Mouse (Mus musculus): ENCODE measurements around the gene Pde4d. TPM values are rescaled to one million over a fixed set of nuclear protein-coding genes. Genes with fewer than 3 reads are reported as not detected.

Gene Pde4d
- polyA plus RNA-seq, 1 experiment from 2014 or later, result 12.4 TPM

- Histone ChIP-seq H3K9me3 (no peaks in the 10 kb centered on the region), H3K4me3 (no peak overlapping the region), H3K36me3 (no peaks in the 10 kb centered on the region), H3K4me1 (no peaks in the 10 kb centered on the region), H3K9ac (no peak overlapping the region), H3K27ac (no peak overlapping the region), H3K27me3 (replicated peaks) (no peaks in the 10 kb centered on the region), H3K4me2 (replicated peaks) (no peak overlapping the region)
- ATAC-seq (ENCODE audit: low FRiP score, low read depth), result no peak
- WGBS, result 80% methylated on average over 2 of the region's 2 CpGs
Observed at GRCm38 (mm10) chr13:109807036-109807435, 1357.3 kb downstream of the Pde4d start.

- H3K27me3 ChIP-seq (replicated peaks), result no peaks in the 10 kb centered on the region
- no peak for ATAC-seq (ENCODE audit: low FRiP score, low read depth)
- no peak overlapping the region for H3K27ac ChIP-seq
- no peak overlapping the region for H3K4me2 ChIP-seq (replicated peaks)
- no peak overlapping the region for H3K9ac ChIP-seq
- H3K36me3 ChIP-seq, result no peaks in the 10 kb centered on the region
- no peaks in the 10 kb centered on the region for H3K9me3 ChIP-seq
- no peaks in the 10 kb centered on the region for H3K4me1 ChIP-seq
- H3K4me3 ChIP-seq, result no peak overlapping the region
- WGBS, result 74% methylated on average over 3 of the region's 3 CpGs
Observed at GRCm38 (mm10) chr13:109807446-109807845, 1357.7 kb downstream of the Pde4d start.

- H3K36me3 ChIP-seq, result no peaks in the 10 kb centered on the region
- H3K4me2 ChIP-seq (replicated peaks), result no peak overlapping the region
- H3K9ac ChIP-seq, result no peak overlapping the region
- no peaks in the 10 kb centered on the region for H3K27me3 ChIP-seq (replicated peaks)
- H3K9me3 ChIP-seq, result no peaks in the 10 kb centered on the region
- WGBS, result 83% methylated on average over 6 of the region's 6 CpGs
- no peak overlapping the region for H3K27ac ChIP-seq
- H3K4me3 ChIP-seq, result no peak overlapping the region
- ATAC-seq (ENCODE audit: low FRiP score, low read depth), result no peak
- no peaks in the 10 kb centered on the region for H3K4me1 ChIP-seq
Observed at GRCm38 (mm10) chr13:109808039-109808438, 1358.3 kb downstream of the Pde4d start.

GRCm38 (mm10) chr13:109808946-109809345 lies 1359.2 kb downstream of the Pde4d start:
- Histone ChIP-seq H3K4me3 (no peak overlapping the region), H3K27me3 (replicated peaks) (no peaks in the 10 kb centered on the region), H3K36me3 (no peaks in the 10 kb centered on the region), H3K9me3 (no peaks in the 10 kb centered on the region), H3K4me1 (no peaks in the 10 kb centered on the region), H3K9ac (no peak overlapping the region), H3K4me2 (replicated peaks) (no peak overlapping the region), H3K27ac (no peak overlapping the region)
- WGBS, result 96% methylated on average over 6 of the region's 7 CpGs
- no peak for ATAC-seq (ENCODE audit: low FRiP score, low read depth)

- H3K4me1 ChIP-seq, result no peaks in the 10 kb centered on the region
- H3K4me2 ChIP-seq (replicated peaks), result no peak overlapping the region
- no peaks in the 10 kb centered on the region for H3K27me3 ChIP-seq (replicated peaks)
- H3K9ac ChIP-seq, result no peak overlapping the region
- 91% methylated on average over 4 of the region's 4 CpGs for WGBS
- H3K27ac ChIP-seq, result no peak overlapping the region
- H3K9me3 ChIP-seq, result no peaks in the 10 kb centered on the region
- H3K4me3 ChIP-seq, result no peak overlapping the region
- no peak for ATAC-seq (ENCODE audit: low FRiP score, low read depth)
- no peaks in the 10 kb centered on the region for H3K36me3 ChIP-seq
Observed at GRCm38 (mm10) chr13:109809646-109810045, 1359.9 kb downstream of the Pde4d start.

GRCm38 (mm10) chr13:109813924-109814323 lies 1364.2 kb downstream of the Pde4d start:
- Histone ChIP-seq H3K4me3 (no peak overlapping the region), H3K4me2 (replicated peaks) (no peak overlapping the region), H3K9ac (no peak overlapping the region), H3K36me3 (no peaks in the 10 kb centered on the region), H3K9me3 (no peaks in the 10 kb centered on the region), H3K27me3 (replicated peaks) (no peaks in the 10 kb centered on the region), H3K4me1 (no peaks in the 10 kb centered on the region), H3K27ac (no peak overlapping the region)
- WGBS, result 85% methylated on average over 4 of the region's 4 CpGs
- no peak for ATAC-seq (ENCODE audit: low FRiP score, low read depth)

GRCm38 (mm10) chr13:109819071-109819470 lies 1369.3 kb downstream of the Pde4d start:
- Histone ChIP-seq H3K9ac (no peak overlapping the region), H3K27me3 (replicated peaks) (no peaks in the 10 kb centered on the region), H3K4me2 (replicated peaks) (no peak overlapping the region), H3K4me1 (peaks cover 20% of the 10 kb centered on the region), H3K4me3 (no peak overlapping the region), H3K27ac (no peak overlapping the region), H3K9me3 (no peaks in the 10 kb centered on the region), H3K36me3 (no peaks in the 10 kb centered on the region)
- WGBS, result 82% methylated on average over 3 of the region's 3 CpGs
- no peak for ATAC-seq (ENCODE audit: low FRiP score, low read depth)

- 80% methylated on average over 3 of the region's 3 CpGs for WGBS
- Histone ChIP-seq H3K36me3 (no peaks in the 10 kb centered on the region), H3K4me3 (no peak overlapping the region), H3K27me3 (replicated peaks) (no peaks in the 10 kb centered on the region), H3K9ac (no peak overlapping the region), H3K9me3 (no peaks in the 10 kb centered on the region), H3K4me1 (peaks cover 28% of the 10 kb centered on the region), H3K27ac (no peak overlapping the region), H3K4me2 (replicated peaks) (no peak overlapping the region)
- no peak for ATAC-seq (ENCODE audit: low FRiP score, low read depth)
Observed at GRCm38 (mm10) chr13:109820141-109820540, 1370.4 kb downstream of the Pde4d start.

- H3K27me3 ChIP-seq (replicated peaks), result no peaks in the 10 kb centered on the region
- 75% methylated on average over 3 of the region's 3 CpGs for WGBS
- H3K4me2 ChIP-seq (replicated peaks), result no peak overlapping the region
- no peaks in the 10 kb centered on the region for H3K9me3 ChIP-seq
- H3K4me3 ChIP-seq, result no peak overlapping the region
- H3K27ac ChIP-seq, result no peak overlapping the region
- H3K9ac ChIP-seq, result no peak overlapping the region
- peaks cover 28% of the 10 kb centered on the region for H3K4me1 ChIP-seq
- ATAC-seq (ENCODE audit: low FRiP score, low read depth), result no peak
- H3K36me3 ChIP-seq, result no peaks in the 10 kb centered on the region
Observed at GRCm38 (mm10) chr13:109820866-109821265, 1371.1 kb downstream of the Pde4d start.

- H3K27ac ChIP-seq, result peak overlapping the region; percentile 83
- peak overlapping the region; percentile 26; the same call in 1 of the 2 replicates for H3K4me3 ChIP-seq
- 21% methylated on average over 8 of the region's 8 CpGs for WGBS
- H3K4me2 ChIP-seq (replicated peaks), result peak overlapping the region; percentile 63
- peaks cover 28% of the 10 kb centered on the region for H3K4me1 ChIP-seq
- peak overlapping the region; percentile 57; the same call in 1 of the 2 replicates for H3K9ac ChIP-seq
- peak; percentile 75 for ATAC-seq (ENCODE audit: low FRiP score, low read depth)
- H3K9me3 ChIP-seq, result no peaks in the 10 kb centered on the region
- H3K36me3 ChIP-seq, result no peaks in the 10 kb centered on the region
- H3K27me3 ChIP-seq (replicated peaks), result no peaks in the 10 kb centered on the region
Observed at GRCm38 (mm10) chr13:109821725-109822412, 1372.1 kb downstream of the Pde4d start.

GRCm38 (mm10) chr13:109822413-109823298 lies 1372.9 kb downstream of the Pde4d start:
- peak overlapping the region; percentile 26 for H3K4me3 ChIP-seq
- no peaks in the 10 kb centered on the region for H3K36me3 ChIP-seq
- under 1% methylated on average over 15 of the region's 15 CpGs for WGBS
- H3K4me2 ChIP-seq (replicated peaks), result peak overlapping the region; percentile 63
- peak; percentile 94 for ATAC-seq (ENCODE audit: low FRiP score, low read depth)
- peak overlapping the region; percentile 57 for H3K9ac ChIP-seq
- peak overlapping the region; percentile 83 for H3K27ac ChIP-seq
- H3K9me3 ChIP-seq, result no peaks in the 10 kb centered on the region
- peaks cover 28% of the 10 kb centered on the region for H3K4me1 ChIP-seq
- no peaks in the 10 kb centered on the region for H3K27me3 ChIP-seq (replicated peaks)

- H3K4me1 ChIP-seq, result peaks cover 28% of the 10 kb centered on the region
- no peak for ATAC-seq (ENCODE audit: low FRiP score, low read depth)
Observed at GRCm38 (mm10) chr13:109823307-109824031, 1373.7 kb downstream of the Pde4d start.

More at GRCm38 (mm10) chr13:109823307-109824031, 1373.7 kb downstream of the Pde4d start:
- no peaks in the 10 kb centered on the region for H3K27me3 ChIP-seq (replicated peaks)
- H3K4me3 ChIP-seq, result no peak overlapping the region
- no peaks in the 10 kb centered on the region for H3K36me3 ChIP-seq
- H3K9me3 ChIP-seq, result no peaks in the 10 kb centered on the region
- 0 out of 2 replicates have a peak overlapping the region, but pooled peaks have one; percentile 1 for H3K9ac ChIP-seq
- H3K27ac ChIP-seq, result peak overlapping the region; percentile 83; the same call in 1 of the 2 replicates
- 31% methylated on average over 11 of the region's 11 CpGs for WGBS
- peak overlapping the region; percentile 63 for H3K4me2 ChIP-seq (replicated peaks)
